Comparison of ENCODE assay signal across 9 mouse cellular contexts in genomic region chr4:114647689-114648088, GRCm38 (mm10).
DNase-seq lines count a peak whose midpoint lies in the region; ATAC-seq and TF ChIP-seq lines count a peak whose summit lies in the region.
"Had no signal": no experiment of that assay in that cellular context is flagged by ENCODE, and none has a peak within 500 bp of the region (broad histone marks: within the 10 kb centered on the region; RNA-seq: fewer than 3 reads in every experiment).

No protein-coding gene starts in this region.

- H3K27ac ChIP-seq in gastrocnemius, adult 2 months = no peak overlapping the region
- H3K27ac ChIP-seq in embryonic facial prominence, embryonic 14.5 days (replicated peaks; ENCODE audit: low read depth, low read length) = no peak overlapping the region
- peak overlapping the region; percentile 20; the same call in 1 of the 2 replicates for H3K27ac ChIP-seq in intestine, embryonic 14.5 days (ENCODE audit: low read depth)
- no peak overlapping the region for H3K27ac ChIP-seq in limb, embryonic 10.5 days
- H3K27ac ChIP-seq: liver, embryonic 15.5 days had no signal

- H3K36me3 ChIP-seq in embryonic facial prominence, embryonic 14.5 days (ENCODE audit: control insufficient read depth, insufficient read depth, low read length) = no peaks in the 10 kb centered on the region
- H3K36me3 ChIP-seq in intestine, embryonic 14.5 days (ENCODE audit: control insufficient read depth, insufficient read depth, low read length) = no peaks in the 10 kb centered on the region
- no peaks in the 10 kb centered on the region for H3K36me3 ChIP-seq in limb, embryonic 10.5 days
- H3K36me3 ChIP-seq: liver, embryonic 15.5 days had no signal

- peaks cover 37% of the 10 kb centered on the region for H3K27me3 ChIP-seq in embryonic facial prominence, embryonic 14.5 days (replicated peaks; ENCODE audit: control insufficient read depth, insufficient read depth, low read length)
- peaks cover 26% of the 10 kb centered on the region for H3K27me3 ChIP-seq in intestine, embryonic 14.5 days (replicated peaks; ENCODE audit: control insufficient read depth, insufficient read depth, low read length)
- peaks cover 96% of the 10 kb centered on the region for H3K27me3 ChIP-seq in limb, embryonic 10.5 days (ENCODE audit: low read depth, poor library complexity, severe bottlenecking)

- 4% methylated on average over 4 of the region's 4 CpGs for WGBS in embryonic facial prominence, embryonic 14.5 days
- WGBS in intestine, embryonic 14.5 days = 13% methylated on average over 4 of the region's 4 CpGs
- 7% methylated on average over 4 of the region's 4 CpGs for whole genome bisulfite sequencing in limb, embryonic 10.5 days

- H3K9ac ChIP-seq in embryonic facial prominence, embryonic 14.5 days (ENCODE audit: low read depth, low read length) = no peak overlapping the region
- H3K9ac ChIP-seq in intestine, embryonic 14.5 days (ENCODE audit: low read length) = no peak overlapping the region
- H3K9ac ChIP-seq: liver, embryonic 15.5 days had no signal

- no peaks in the 10 kb centered on the region for H3K9me3 ChIP-seq in embryonic facial prominence, embryonic 14.5 days (ENCODE audit: control insufficient read depth, low read length)
- H3K9me3 ChIP-seq in intestine, embryonic 14.5 days (ENCODE audit: control insufficient read depth, low read length) = no peaks in the 10 kb centered on the region
- H3K9me3 ChIP-seq in limb, embryonic 10.5 days (replicated peaks) = no peaks in the 10 kb centered on the region
- H3K9me3 ChIP-seq: liver, embryonic 15.5 days had no signal

- H3K4me1 ChIP-seq in embryonic facial prominence, embryonic 14.5 days (ENCODE audit: control insufficient read depth, insufficient read depth, low read length) = no peaks in the 10 kb centered on the region
- H3K4me1 ChIP-seq in intestine, embryonic 14.5 days (replicated peaks; ENCODE audit: control insufficient read depth, insufficient read depth, low read length) = peaks cover 4% of the 10 kb centered on the region; the same call in 1 of the 2 replicates
- peaks cover 51% of the 10 kb centered on the region for H3K4me1 ChIP-seq in limb, embryonic 10.5 days
- H3K4me1 ChIP-seq: liver, embryonic 15.5 days had no signal

- peak; percentile 82 for TF ChIP-seq CTCF in gastrocnemius, adult 2 months (IDR thresholded peaks at IDR 0.05)

- no peak overlapping the region for H3K4me2 ChIP-seq in embryonic facial prominence, embryonic 14.5 days (ENCODE audit: low read depth, low read length)
- H3K4me2 ChIP-seq in intestine, embryonic 14.5 days (ENCODE audit: low read length) = no peak overlapping the region
- H3K4me2 ChIP-seq: liver, embryonic 15.5 days had no signal

- intact Hi-C loops in gastrocnemius, adult 2 months (cut with DNase I) = no loop called here

- ATAC-seq in embryonic facial prominence, embryonic 14.5 days (ENCODE audit: low read depth) = peak; percentile 48; the same call in 1 of the 2 replicates
- ATAC-seq in intestine, embryonic 14.5 days (replicated peaks; ENCODE audit: low FRiP score, low TSS enrichment, low read depth) = 0 out of 2 replicates have a peak, but pooled peaks have one; percentile 33

- H3K4me3 ChIP-seq in gastrocnemius, adult 2 months = no peak overlapping the region
- no peak overlapping the region for H3K4me3 ChIP-seq in embryonic facial prominence, embryonic 14.5 days (ENCODE audit: low read depth, low read length)
- no peak overlapping the region for H3K4me3 ChIP-seq in intestine, embryonic 14.5 days (ENCODE audit: low read depth, low read length)
- H3K4me3 ChIP-seq in limb, embryonic 10.5 days = no peak overlapping the region
- H3K4me3 ChIP-seq: liver, embryonic 15.5 days had no signal

- peak; percentile 67 for DNase-seq in gastrocnemius, adult 2 months
- DNase-seq in gastrocnemius, postnatal 25 days = no peak
- peak; percentile 61 for DNase-seq in ZHBTc4 (ENCODE audit: low read depth, low spot score)
- peak; percentile 58 for DNase-seq in embryonic facial prominence, embryonic 14.5 days (ENCODE audit: low spot score)
- peak; percentile 87 for DNase-seq in intestine, embryonic 14.5 days (ENCODE audit: low spot score)
- peak; percentile 89 for DNase-seq in limb, embryonic 10.5 days (ENCODE audit: low spot score)
- peak; percentile 21 to 49 for DNase-seq in natural killer cell, adult 2 months (ENCODE audit: low spot score in 2 of 2)
- peak; percentile 49 for DNase-seq in thymus, postnatal 0 days (ENCODE audit: low spot score)
